Mouse (Mus musculus) urinary bladder, postnatal 4 days (tissue): ENCODE measurements around the gene Vsx1.

Experiments
- DNase-seq, 2 experiments: peaks; one replicate each; pipeline ENCODE4 v3.0.0; 2021 to 2022; ENCODE audit warnings: low spot score in 2 of 2

Vsx1 gene

GRCm38 (mm10) chr2:150646411-150647121 is 42.6 kb downstream of the Vsx1 start:
- no peak for DNase-seq

- no peak for DNase-seq
Measured at GRCm38 (mm10) chr2:150645225-150645624, 43.9 kb downstream of the Vsx1 start.

GRCm38 (mm10) chr2:150643726-150644415 is 45.3 kb downstream of the Vsx1 start:
- DNase-seq: no peak

- DNase-seq: no peak
Measured at GRCm38 (mm10) chr2:150643166-150643565, 46.0 kb downstream of the Vsx1 start.

- no peak for DNase-seq
Measured at GRCm38 (mm10) chr2:150638370-150638733, 50.8 kb downstream of the Vsx1 start.

- DNase-seq: no peak
Measured at GRCm38 (mm10) chr2:150637702-150638369, 51.3 kb downstream of the Vsx1 start.

GRCm38 (mm10) chr2:150635877-150636446 is 53.2 kb downstream of the Vsx1 start:
- no peak for DNase-seq
